Mouse (Mus musculus) liver, embryonic 11.5 days (tissue): ENCODE data around the gene Zbtb7b. TPM values are rescaled to one million over a fixed set of nuclear protein-coding genes. Genes with fewer than 3 reads are reported as not detected.
A peak's percentile ranks its signal among the peaks of the same experiment; 100 is the strongest.

Source experiments
- ATAC-seq: fragments of 200-750 bp; cut with Nextera tagmentation; replicated peaks from 2 replicates; pipeline ENCODE4 v1.8.0; 2017; ENCODE audit warnings: moderate number of reproducible peaks, mild to moderate bottlenecking, moderate TSS enrichment, moderate library complexity; ENCODE audit not compliant: low FRiP score
- DNase-seq: peaks from one replicate; pipeline ENCODE4 v3.0.0-alpha.2; 2017; ENCODE audit warnings: low spot score
- H3K27ac ChIP-seq: fragments of 300-500 bp; sonication (generic); 2 replicates; pipeline ENCODE4 v1.5.1; 2014; ENCODE audit warnings: mild to moderate bottlenecking, low read depth, low read length, control low read depth
- H3K27me3 ChIP-seq: fragments of 300-500 bp; sonication (generic); replicated peaks from 2 replicates; pipeline ENCODE4 v1.6.1; 2014; ENCODE audit warnings: low read length, mixed read lengths; ENCODE audit not compliant: control insufficient read depth, insufficient read depth
- H3K36me3 ChIP-seq: fragments of 300-500 bp; sonication (generic); 2 replicates; pipeline ENCODE4 v1.6.1; 2014; ENCODE audit warnings: mild to moderate bottlenecking, low read length, moderate library complexity, mixed read lengths; ENCODE audit not compliant: control insufficient read depth, insufficient read depth
- H3K4me1 ChIP-seq: fragments of 300-500 bp; sonication (generic); replicated peaks from 2 replicates; pipeline ENCODE4 v1.6.1; 2014; ENCODE audit warnings: low read length, mixed read lengths; ENCODE audit not compliant: control insufficient read depth, insufficient read depth
- H3K4me2 ChIP-seq: fragments of 300-500 bp; sonication (generic); 2 replicates; pipeline ENCODE4 v1.6.1; 2014; ENCODE audit warnings: mild to moderate bottlenecking, control low read depth, moderate library complexity
- H3K4me3 ChIP-seq: fragments of 300-500 bp; sonication (generic); 2 replicates; pipeline ENCODE4 v1.5.1; 2014; ENCODE audit warnings: low read depth, low read length, control low read depth
- H3K9ac ChIP-seq: fragments of 300-500 bp; sonication (generic); 2 replicates; pipeline ENCODE4 v1.6.1; 2014; ENCODE audit warnings: low read depth, low read length, control low read depth
- H3K9me3 ChIP-seq: fragments of 300-500 bp; sonication (generic); 2 replicates; pipeline ENCODE4 v1.6.1; 2016; ENCODE audit warnings: low read length, inconsistent platforms, mixed read lengths; ENCODE audit not compliant: control insufficient read depth
- WGBS: fragments of 180-500 bp; shearing (Covaris S2); extraction: QIAGEN DNeasy Blood & Tissue Kit; methylation state at CpG from one replicate; pipeline ENCODE4 v1.1.7; 2014; 5-methylcytosine and 5-hydroxymethylcytosine counted together
- polyA plus RNA-seq: library from polyadenylated mRNA; unstranded; fragments of >200 nt; fragmentation: Nextera tagmentation; extraction: Ambion mirVana; gene quantifications from 2 replicates; pipeline ENCODE4 v1.2.1, GENCODE M21; 2014

Zbtb7b gene
- polyA plus RNA-seq, 1 experiment from 2014 or later = 2.1 TPM

DNA sequence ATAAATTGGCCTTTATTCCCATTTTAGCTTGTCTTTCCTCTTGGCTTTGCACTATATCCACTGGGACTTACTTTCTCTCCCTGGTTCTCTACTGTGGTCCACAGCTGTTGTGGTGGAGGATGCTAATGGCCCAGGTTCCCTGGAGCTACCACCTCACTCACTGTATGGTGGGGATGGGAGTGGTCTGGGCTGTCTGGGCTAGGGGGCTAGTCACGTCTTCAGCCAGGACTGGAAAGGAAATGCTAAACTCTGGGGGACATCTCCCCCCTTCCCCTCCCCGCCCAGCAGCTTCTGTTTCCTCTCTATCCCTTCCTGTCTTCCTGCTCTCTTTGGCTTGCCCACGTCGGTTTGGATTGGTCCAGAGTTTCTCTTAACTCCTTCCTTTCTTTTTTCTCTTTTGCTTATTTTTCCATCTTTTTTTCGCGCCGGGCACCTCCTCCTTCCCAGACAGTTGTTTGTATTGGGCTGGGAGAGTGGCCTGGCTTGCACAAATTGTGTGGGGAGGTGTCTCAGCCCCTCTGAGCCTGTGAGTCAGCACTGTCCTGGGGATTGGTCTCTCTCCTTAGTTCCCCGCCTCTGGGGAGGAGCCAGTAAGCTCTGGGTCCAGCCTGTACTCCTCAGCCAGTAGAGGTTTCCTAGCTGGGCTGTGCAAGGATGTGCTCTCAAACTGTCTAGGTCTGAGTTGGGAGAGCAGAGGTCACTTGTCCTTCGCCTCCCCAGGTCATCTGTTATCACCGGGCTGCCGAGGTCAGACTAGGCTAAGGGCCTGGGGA, 26.6 kb upstream of the Zbtb7b start:
- Histone ChIP-seq H3K4me3 (peak overlapping the region; percentile 64), H3K9me3 (no peaks in the 10 kb centered on the region), H3K27me3 (no peaks in the 10 kb centered on the region), H3K36me3 (peaks cover 6% of the 10 kb centered on the region), H3K27ac (peak overlapping the region; percentile 91), H3K4me1 (peaks cover 55% of the 10 kb centered on the region), H3K9ac (peak overlapping the region; percentile 78), H3K4me2 (peak overlapping the region; percentile 98)
- ATAC-seq = peak; percentile 78
- WGBS = 5% methylated on average over 11 of the region's 11 CpGs
- DNase-seq = peak; percentile 73

- 33% methylated on average over 2 of the region's 2 CpGs for WGBS
- Histone ChIP-seq H3K9ac (peak overlapping the region; percentile 78; the same call in 1 of the 2 replicates), H3K4me2 (peak overlapping the region; percentile 98), H3K27me3 (no peaks in the 10 kb centered on the region), H3K4me1 (peaks cover 54% of the 10 kb centered on the region), H3K4me3 (peak overlapping the region; percentile 64), H3K36me3 (peaks cover 13% of the 10 kb centered on the region), H3K27ac (peak overlapping the region; percentile 95), H3K9me3 (no peaks in the 10 kb centered on the region)
- no peak for ATAC-seq
- no peak for DNase-seq
Observed at GRCm38 (mm10) chr3:89420421-89420820, 25.8 kb upstream of the Zbtb7b start.

DNA sequence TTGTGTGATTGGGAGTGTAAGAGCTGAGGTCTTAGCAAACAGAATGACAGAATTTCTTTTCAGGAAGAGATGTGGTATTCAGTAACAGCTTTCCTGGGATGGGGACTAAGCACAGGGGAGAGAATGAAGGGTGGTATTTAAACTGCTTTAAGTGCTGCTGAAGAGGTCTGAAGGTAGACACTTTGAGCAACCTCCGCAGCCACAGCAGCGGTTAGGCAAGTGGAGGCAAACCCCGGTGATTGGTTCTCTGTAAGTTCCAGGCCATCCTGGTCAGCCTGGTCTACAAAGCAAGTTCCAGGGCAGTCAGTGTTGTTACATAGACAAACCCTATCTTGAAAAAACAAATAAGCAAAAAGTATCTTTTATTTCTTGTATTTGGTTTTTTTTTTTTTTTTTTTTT, 25.4 kb upstream of the Zbtb7b start:
- H3K27ac ChIP-seq = peak overlapping the region; percentile 95
- H3K9me3 ChIP-seq = no peaks in the 10 kb centered on the region
- peak overlapping the region; percentile 63 for H3K4me3 ChIP-seq
- no peaks in the 10 kb centered on the region for H3K27me3 ChIP-seq
- peaks cover 51% of the 10 kb centered on the region for H3K4me1 ChIP-seq
- peaks cover 17% of the 10 kb centered on the region for H3K36me3 ChIP-seq
- no peak for DNase-seq
- H3K9ac ChIP-seq = peak overlapping the region; percentile 75
- ATAC-seq = no peak
- WGBS = 22% methylated on average over 3 of the region's 3 CpGs
- H3K4me2 ChIP-seq = peak overlapping the region; percentile 98

GRCm38 (mm10) chr3:89419571-89419970, 25.0 kb upstream of the Zbtb7b start:
- H3K27me3 ChIP-seq = no peaks in the 10 kb centered on the region
- ATAC-seq (no peak), DNase-seq (no peak)
- no peaks in the 10 kb centered on the region for H3K9me3 ChIP-seq
- peaks cover 21% of the 10 kb centered on the region for H3K36me3 ChIP-seq
- peaks cover 47% of the 10 kb centered on the region for H3K4me1 ChIP-seq
- H3K9ac ChIP-seq = peak overlapping the region; percentile 75
- 5% methylated on average over 9 of the region's 9 CpGs for WGBS
- H3K27ac ChIP-seq = peak overlapping the region; percentile 95
- peak overlapping the region; percentile 98 for H3K4me2 ChIP-seq
- H3K4me3 ChIP-seq = peak overlapping the region; percentile 63

- ATAC-seq (peak; percentile 3; the same call in 1 of the 2 replicates), DNase-seq (peak; percentile 89)
- peak overlapping the region; percentile 95 for H3K27ac ChIP-seq
- H3K36me3 ChIP-seq = peaks cover 27% of the 10 kb centered on the region
- H3K27me3 ChIP-seq = no peaks in the 10 kb centered on the region
- WGBS = under 1% methylated on average over 16 of the region's 16 CpGs
- H3K4me1 ChIP-seq = peaks cover 41% of the 10 kb centered on the region
- H3K9ac ChIP-seq = peak overlapping the region; percentile 75
- peak overlapping the region; percentile 63 for H3K4me3 ChIP-seq
- no peaks in the 10 kb centered on the region for H3K9me3 ChIP-seq
- H3K4me2 ChIP-seq = peak overlapping the region; percentile 98
Observed at GRCm38 (mm10) chr3:89418861-89419250, 24.3 kb upstream of the Zbtb7b start.

GRCm38 (mm10) chr3:89418170-89418860, 23.7 kb upstream of the Zbtb7b start, which contains the start of the genes Cks1b and Shc1:
TSS of gene Cks1b (minus strand) at chr3:89418383.
TSS of gene Shc1 (plus strand) at chr3:89418443.
- WGBS = under 1% methylated on average over 39 of the region's 39 CpGs
- peak; percentile 93 for DNase-seq
- peak within 1 kb of the TSS; percentile 98 for H3K4me2 ChIP-seq
- no peaks in the 10 kb centered on the region for H3K27me3 ChIP-seq
- H3K4me1 ChIP-seq = peaks cover 35% of the 10 kb centered on the region
- ATAC-seq = peak; percentile 91
- H3K9me3 ChIP-seq = no peaks in the 10 kb centered on the region
- H3K4me3 ChIP-seq = peak within 1 kb of the TSS; percentile 63
- peak within 1 kb of the TSS; percentile 75 for H3K9ac ChIP-seq
- peaks cover 26% of the 10 kb centered on the region for H3K36me3 ChIP-seq
- peak within 1 kb of the TSS; percentile 95 for H3K27ac ChIP-seq

GRCm38 (mm10) chr3:89417840-89418169, 23.2 kb upstream of the Zbtb7b start:
- no peak for DNase-seq

DNA sequence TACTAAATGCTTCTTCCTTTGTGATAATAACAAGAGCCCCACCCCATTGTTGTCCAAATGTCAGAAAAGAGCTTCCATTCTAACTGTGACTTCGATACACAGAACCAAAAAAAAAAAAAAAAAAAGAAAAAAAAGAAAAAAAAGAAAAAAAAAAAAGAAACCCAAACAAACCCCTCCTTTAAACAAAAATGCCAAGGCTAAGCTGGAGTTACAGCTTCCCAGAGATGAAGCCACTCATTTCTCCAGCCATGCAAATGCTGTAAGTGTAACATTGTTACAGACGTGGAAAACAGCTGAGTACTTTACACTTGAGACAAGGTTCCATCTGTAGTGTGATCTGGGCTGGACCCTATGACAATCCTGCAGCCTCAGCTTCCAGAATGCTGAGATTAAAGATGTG, 22.6 kb upstream of the Zbtb7b start:
- H3K4me1 ChIP-seq = peaks cover 24% of the 10 kb centered on the region
- H3K27me3 ChIP-seq = no peaks in the 10 kb centered on the region
- DNase-seq (no peak), ATAC-seq (no peak)
- WGBS = 22% methylated on average over 2 of the region's 2 CpGs
- peak overlapping the region; percentile 75 for H3K9ac ChIP-seq
- peak overlapping the region; percentile 95; the same call in 1 of the 2 replicates for H3K27ac ChIP-seq
- H3K4me3 ChIP-seq = peak overlapping the region; percentile 63
- H3K4me2 ChIP-seq = peak overlapping the region; percentile 98
- no peaks in the 10 kb centered on the region for H3K9me3 ChIP-seq
- H3K36me3 ChIP-seq = peaks cover 26% of the 10 kb centered on the region

More at GRCm38 (mm10) chr3:89417840-89418169, 23.2 kb upstream of the Zbtb7b start:
- Histone ChIP-seq H3K4me3 (peak overlapping the region; percentile 63), H3K9ac (peak overlapping the region; percentile 75), H3K4me1 (peaks cover 31% of the 10 kb centered on the region), H3K27ac (peak overlapping the region; percentile 95), H3K36me3 (peaks cover 26% of the 10 kb centered on the region), H3K9me3 (no peaks in the 10 kb centered on the region), H3K27me3 (no peaks in the 10 kb centered on the region), H3K4me2 (peak overlapping the region; percentile 98)
- ATAC-seq = peak; percentile 37
- under 1% methylated on average over 20 of the region's 20 CpGs for WGBS
